Mouse (Mus musculus): ENCODE measurements around the gene Tuba1c.

GRCm38 (mm10) chr15:99039306-99039705 is 9.6 kb downstream of the Tuba1c start:
- TF ChIP-seq CTCF (conservative IDR thresholded peaks at IDR 0.05 in 1 of 2, IDR thresholded peaks at IDR 0.05 in 1 of 2; ENCODE audit: low read depth in 2 of 2, low read length in 2 of 2) (no peak), POLR2A (IDR thresholded peaks at IDR 0.05; ENCODE audit: low read depth, low read length) (no peak; the same call in none of the 2 replicates), EP300 (IDR thresholded peaks at IDR 0.05; ENCODE audit: low read length) (no peak), MAX (IDR thresholded peaks at IDR 0.05; ENCODE audit: low read length) (no peak), KAT2A (IDR thresholded peaks at IDR 0.05; ENCODE audit: insufficient replicate concordance, low read length) (no peak), USF1 (IDR thresholded peaks at IDR 0.05; ENCODE audit: low read depth, low read length) (no peak), NELFE (IDR thresholded peaks at IDR 0.05; ENCODE audit: low read depth, low read length) (no peak), CHD1 (IDR thresholded peaks at IDR 0.05; ENCODE audit: low read depth, low read length) (no peak), MAFK (IDR thresholded peaks at IDR 0.05; ENCODE audit: insufficient replicate concordance, low read length) (no peak), ZC3H11A (IDR thresholded peaks at IDR 0.05; ENCODE audit: low read depth, low read length) (no peak), HCFC1 (IDR thresholded peaks at IDR 0.05; ENCODE audit: low read depth, low read length) (no peak), ELF1 (IDR thresholded peaks at IDR 0.05; ENCODE audit: low read depth, low read length) (no peak), GABPA (IDR thresholded peaks at IDR 0.05; ENCODE audit: insufficient replicate concordance, low read depth, low read length) (no peak), MEF2A (IDR thresholded peaks at IDR 0.05; ENCODE audit: borderline replicate concordance, low read depth, low read length) (no peak)

Data from CH12.LX (cell line).